Mouse (Mus musculus) intestine, embryonic 14.5 days (tissue): ENCODE results near the gene Yme1l1. TPM values are rescaled to one million over a fixed set of nuclear protein-coding genes. Genes with fewer than 3 reads are reported as not detected.
A peak's percentile ranks its signal among the peaks of the same experiment; 100 is the strongest.

Source experiments
- ATAC-seq: fragments of 200-750 bp; cut with Nextera tagmentation; replicated peaks from 2 replicates; pipeline ENCODE4 v1.8.0; 2017; ENCODE audit warnings: low read depth, moderate number of reproducible peaks, moderate TSS enrichment, moderate library complexity; ENCODE audit not compliant: low FRiP score, low TSS enrichment
- DNase-seq: peaks from one replicate; pipeline ENCODE4 v3.0.0-alpha.2; 2018; ENCODE audit warnings: low spot score
- H3K27ac ChIP-seq: fragments of 300-500 bp; sonication (generic); 2 replicates; pipeline ENCODE4 v1.5.1; 2014; ENCODE audit warnings: low read depth, mild to moderate bottlenecking, control low read depth
- H3K27me3 ChIP-seq: fragments of 300-500 bp; sonication (generic); replicated peaks from 2 replicates; pipeline ENCODE4 v1.6.1; 2014; ENCODE audit warnings: low read length, control low read depth; ENCODE audit not compliant: control insufficient read depth, insufficient read depth
- H3K36me3 ChIP-seq: fragments of 300-500 bp; sonication (generic); 2 replicates; pipeline ENCODE4 v1.6.1; 2014; ENCODE audit warnings: low read length, control low read depth; ENCODE audit not compliant: control insufficient read depth, insufficient read depth
- H3K4me1 ChIP-seq: fragments of 300-500 bp; sonication (generic); replicated peaks from 2 replicates; pipeline ENCODE4 v1.6.1; 2014; ENCODE audit warnings: low read length, control low read depth, mixed read lengths; ENCODE audit not compliant: control insufficient read depth, insufficient read depth
- H3K4me2 ChIP-seq: fragments of 300-500 bp; sonication (generic); 2 replicates; pipeline ENCODE4 v1.6.1; 2014; ENCODE audit warnings: low read length
- H3K4me3 ChIP-seq: fragments of 300-500 bp; sonication (generic); 2 replicates; pipeline ENCODE4 v1.5.1; 2014; ENCODE audit warnings: low read depth, low read length, control low read depth, mixed read lengths
- H3K9ac ChIP-seq: fragments of 300-500 bp; sonication (generic); 2 replicates; pipeline ENCODE4 v1.6.1; 2014; ENCODE audit warnings: mild to moderate bottlenecking, low read length
- H3K9me3 ChIP-seq: fragments of 300-500 bp; sonication (generic); 2 replicates; pipeline ENCODE4 v1.6.1; 2016; ENCODE audit warnings: low read length, control low read depth; ENCODE audit not compliant: control insufficient read depth
- WGBS: fragments of 180-500 bp; shearing (Covaris S2); extraction: QIAGEN DNeasy Blood & Tissue Kit; methylation state at CpG from one replicate; pipeline ENCODE4 v1.1.7; 2014; 5-methylcytosine and 5-hydroxymethylcytosine counted together
- polyA plus RNA-seq: library from polyadenylated mRNA; unstranded; fragments of >200 nt; fragmentation: Nextera tagmentation; extraction: Ambion mirVana; gene quantifications from 2 replicates; pipeline ENCODE4 v1.2.1, GENCODE M21; 2014

Gene Yme1l1
- polyA plus RNA-seq, 1 experiment from 2014 or later, result 64.9 TPM

- H3K9ac ChIP-seq, result no peak within 1 kb of the TSS
- H3K4me1 ChIP-seq, result no peaks in the 10 kb centered on the region
- H3K4me3 ChIP-seq, result no peak within 1 kb of the TSS
- no peaks in the 10 kb centered on the region for H3K36me3 ChIP-seq
- no peak for DNase-seq
- no peaks in the 10 kb centered on the region for H3K27me3 ChIP-seq
- no peak for ATAC-seq
- H3K9me3 ChIP-seq, result no peaks in the 10 kb centered on the region
- H3K27ac ChIP-seq, result no peak within 1 kb of the TSS
- 79% methylated on average over 15 of the region's 15 CpGs for WGBS
- no peak within 1 kb of the TSS for H3K4me2 ChIP-seq
Observed at GRCm38 (mm10) chr2:23207070-23207526, 50.9 kb downstream of the Yme1l1 start, which contains the start of gene 4931423N10Rik. TSS of gene 4931423N10Rik (plus strand) at chr2:23207476.

- H3K9me3 ChIP-seq, result no peaks in the 10 kb centered on the region
- no peaks in the 10 kb centered on the region for H3K4me1 ChIP-seq
- H3K27me3 ChIP-seq, result no peaks in the 10 kb centered on the region
- H3K27ac ChIP-seq, result no peak overlapping the region
- ATAC-seq, result no peak
- H3K4me3 ChIP-seq, result no peak overlapping the region
- DNase-seq, result no peak
- H3K4me2 ChIP-seq, result no peak overlapping the region
- H3K9ac ChIP-seq, result no peak overlapping the region
- 86% methylated on average over 5 of the region's 5 CpGs for WGBS
- no peaks in the 10 kb centered on the region for H3K36me3 ChIP-seq
Observed at GRCm38 (mm10) chr2:23213661-23214060, 57.5 kb downstream of the Yme1l1 start.

GRCm38 (mm10) chr2:23225199-23225598 lies 69.0 kb downstream of the Yme1l1 start:
- 52% methylated on average over 6 of the region's 7 CpGs for WGBS
- Histone ChIP-seq H3K27ac (no peak overlapping the region), H3K27me3 (no peaks in the 10 kb centered on the region), H3K9me3 (no peaks in the 10 kb centered on the region), H3K36me3 (no peaks in the 10 kb centered on the region), H3K9ac (no peak overlapping the region), H3K4me3 (no peak overlapping the region), H3K4me1 (no peaks in the 10 kb centered on the region), H3K4me2 (no peak overlapping the region)
- no peak for DNase-seq
- ATAC-seq, result no peak

GRCm38 (mm10) chr2:23228463-23228862 lies 72.3 kb downstream of the Yme1l1 start:
- WGBS, result 75% methylated on average over 2 of the region's 2 CpGs
- ATAC-seq (no peak), DNase-seq (no peak)
- no peaks in the 10 kb centered on the region for H3K9me3 ChIP-seq
- no peak overlapping the region for H3K4me2 ChIP-seq
- H3K4me3 ChIP-seq, result no peak overlapping the region
- H3K27ac ChIP-seq, result no peak overlapping the region
- H3K36me3 ChIP-seq, result no peaks in the 10 kb centered on the region
- H3K27me3 ChIP-seq, result no peaks in the 10 kb centered on the region
- H3K4me1 ChIP-seq, result no peaks in the 10 kb centered on the region
- H3K9ac ChIP-seq, result no peak overlapping the region

- DNase-seq, result peak; percentile 62
- WGBS, result under 1% methylated on average over 30 of the region's 50 CpGs
- no peaks in the 10 kb centered on the region for H3K36me3 ChIP-seq
- peak overlapping the region; percentile 57 for H3K4me2 ChIP-seq
- no peaks in the 10 kb centered on the region for H3K9me3 ChIP-seq
- H3K27ac ChIP-seq, result no peak overlapping the region
- ATAC-seq, result peak; percentile 62; the same call in 1 of the 2 replicates
- H3K27me3 ChIP-seq, result no peaks in the 10 kb centered on the region
- H3K4me3 ChIP-seq, result peak overlapping the region; percentile 39
- no peaks in the 10 kb centered on the region for H3K4me1 ChIP-seq
- no peak overlapping the region for H3K9ac ChIP-seq
Observed at GRCm38 (mm10) chr2:23234065-23234773, 78.0 kb downstream of the Yme1l1 start.

Other genes with a start within 250 kb of the Yme1l1 start
- gene Abi1, start 116.1 kb upstream of the Yme1l1 start, polyA plus RNA-seq, result 42.8 and 49.3 TPM in 2 replicates
- gene Acbd5, start 88.2 kb upstream of the Yme1l1 start, polyA plus RNA-seq, result 23.7 and 24.2 TPM in 2 replicates
- 10.0 and 10.2 TPM in 2 replicates for gene Mastl, start 345 bp upstream of the Yme1l1 start, polyA plus RNA-seq
- gene 4931423N10Rik, start 51.1 kb downstream of the Yme1l1 start, polyA plus RNA-seq, result not detected in 2 replicates
- gene Nxph2, start 164.9 kb downstream of the Yme1l1 start, polyA plus RNA-seq, result 0.15 and 0.64 TPM in 2 replicates